Mouse (Mus musculus) embryonic facial prominence, embryonic 15.5 days (tissue): ENCODE measurements at regions not wholly inside any gene's neighbourhood (a gene's known extent, or its start where the extent isn't known, plus 50 kb on each side); places are given as distances from the start of the nearest gene placed in this dataset.

Source experiments
- ATAC-seq: fragments of 200-750 bp; cut with Nextera tagmentation; 2 replicates; pipeline ENCODE4 v1.8.0; 2017; ENCODE audit warnings: low read depth, moderate TSS enrichment; ENCODE audit not compliant: insufficient number of reproducible peaks, low FRiP score, low TSS enrichment
- H3K27ac ChIP-seq: fragments of 300-500 bp; sonication (generic); replicated peaks from 2 replicates; pipeline ENCODE4 v1.5.1; 2015; ENCODE audit warnings: mild to moderate bottlenecking, inconsistent platforms
- H3K27me3 ChIP-seq: fragments of 300-500 bp; sonication (generic); 2 replicates; pipeline ENCODE4 v1.6.1; 2015; ENCODE audit warnings: inconsistent platforms
- H3K36me3 ChIP-seq: fragments of 300-500 bp; sonication (generic); 2 replicates; pipeline ENCODE4 v1.6.1; 2015; ENCODE audit warnings: mild to moderate bottlenecking, inconsistent platforms
- H3K4me1 ChIP-seq: fragments of 300-500 bp; sonication (generic); 2 replicates; pipeline ENCODE4 v1.6.1; 2015; ENCODE audit warnings: inconsistent platforms
- H3K4me2 ChIP-seq: fragments of 300-500 bp; sonication (generic); replicated peaks from 2 replicates; pipeline ENCODE4 v1.6.1; 2015; ENCODE audit warnings: mild to moderate bottlenecking, inconsistent platforms
- H3K4me3 ChIP-seq: fragments of 300-500 bp; sonication (generic); replicated peaks from 2 replicates; pipeline ENCODE4 v1.5.1; 2015; ENCODE audit warnings: mild to moderate bottlenecking, inconsistent platforms
- H3K9ac ChIP-seq: fragments of 300-500 bp; sonication (generic); 2 replicates; pipeline ENCODE4 v1.6.1; 2015; ENCODE audit warnings: inconsistent platforms
- H3K9me3 ChIP-seq: fragments of 300-500 bp; sonication (generic); replicated peaks from 2 replicates; pipeline ENCODE4 v1.6.1; 2016; ENCODE audit warnings: inconsistent platforms
- WGBS: fragments of 180-500 bp; shearing (Covaris S2); methylation state at CpG from one replicate; pipeline ENCODE4 v1.1.7; 2015; 5-methylcytosine and 5-hydroxymethylcytosine counted together

DNA sequence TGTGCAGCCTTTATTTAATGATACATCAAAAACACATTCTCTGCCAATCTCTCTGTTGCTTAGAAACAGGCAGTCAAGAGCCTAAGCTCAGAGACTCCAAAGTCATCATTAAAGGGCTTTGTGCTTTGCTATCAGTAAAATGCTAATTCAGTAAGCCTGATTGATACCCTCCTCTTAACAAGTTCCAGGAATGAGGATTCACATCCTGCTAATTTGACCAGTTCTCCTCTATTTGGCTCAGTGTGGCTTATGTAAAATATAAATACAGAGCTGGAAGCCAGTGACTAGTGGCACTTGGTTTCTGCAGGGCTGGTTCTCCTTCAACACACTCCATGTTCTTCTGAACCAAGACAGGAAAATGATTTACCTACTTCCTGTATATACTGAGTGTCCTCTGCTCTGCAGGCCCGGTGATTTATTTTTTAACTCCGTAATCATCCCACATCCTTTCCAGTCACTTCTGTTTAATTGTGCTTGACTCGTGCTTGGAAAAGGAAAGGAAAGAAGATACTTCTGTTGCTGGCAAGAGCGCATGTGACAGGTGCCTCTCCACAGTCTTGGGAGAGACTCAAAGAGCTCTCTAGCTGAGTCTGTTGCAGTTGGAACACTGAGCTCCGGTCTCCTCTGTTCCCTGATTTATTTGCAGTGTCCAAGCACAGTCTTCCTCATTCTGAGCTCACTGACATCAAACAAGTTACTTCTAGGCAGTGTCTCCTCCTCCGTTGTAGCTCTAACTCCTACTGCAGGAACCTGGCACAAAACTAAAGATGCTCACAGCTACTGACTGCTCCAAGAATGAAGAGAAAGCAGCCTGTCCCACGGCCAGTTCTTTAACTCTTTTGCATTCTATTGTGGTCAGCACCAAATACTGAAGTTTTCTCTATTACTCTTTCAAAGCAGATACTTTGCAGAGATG, 559.0 kb downstream of the Rps29 start:
- Histone ChIP-seq H3K9me3 (no peaks in the 10 kb centered on the region), H3K27me3 (no peaks in the 10 kb centered on the region), H3K9ac (no peak overlapping the region), H3K4me2 (no peak overlapping the region), H3K4me1 (no peaks in the 10 kb centered on the region), H3K27ac (no peak overlapping the region), H3K36me3 (no peaks in the 10 kb centered on the region), H3K4me3 (no peak overlapping the region)
- no peak for ATAC-seq
- WGBS = 54% methylated on average over 7 of the region's 7 CpGs

DNA sequence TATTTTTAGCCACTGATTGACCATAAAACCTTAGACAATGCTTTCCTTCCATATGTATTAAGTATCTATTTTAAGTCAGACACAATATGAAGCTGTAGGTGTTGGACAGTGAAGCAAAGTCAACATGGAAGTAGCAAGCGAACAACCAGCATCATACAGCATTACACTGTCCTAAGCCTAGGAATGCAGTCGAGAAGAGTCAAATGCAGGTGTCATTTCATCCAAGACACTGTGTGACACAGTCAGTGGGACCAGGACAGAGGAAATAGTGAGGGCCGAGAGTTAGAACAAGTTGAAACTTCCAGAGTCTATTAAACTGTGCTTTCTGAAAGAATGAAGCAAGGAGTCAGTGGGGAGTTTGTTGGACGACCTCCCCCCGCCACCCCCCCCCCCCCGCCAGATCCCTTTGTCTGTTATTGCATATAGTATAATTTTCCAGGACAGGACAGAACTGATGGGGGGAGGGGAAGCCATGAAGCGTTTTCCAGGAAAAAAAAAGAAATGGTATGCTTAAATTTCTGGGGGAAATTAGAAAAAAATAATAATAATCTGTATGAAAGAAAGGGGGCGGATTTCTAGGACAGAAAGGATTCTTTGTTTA, 559.9 kb downstream of the Rps29 start:
- H3K27me3 ChIP-seq = no peaks in the 10 kb centered on the region
- H3K4me3 ChIP-seq = no peak overlapping the region
- 72% methylated on average over 8 of the region's 8 CpGs for WGBS
- no peaks in the 10 kb centered on the region for H3K9me3 ChIP-seq
- no peak overlapping the region for H3K9ac ChIP-seq
- H3K4me2 ChIP-seq = no peak overlapping the region
- no peaks in the 10 kb centered on the region for H3K4me1 ChIP-seq
- H3K36me3 ChIP-seq = no peaks in the 10 kb centered on the region
- H3K27ac ChIP-seq = no peak overlapping the region
- no peak for ATAC-seq

DNA sequence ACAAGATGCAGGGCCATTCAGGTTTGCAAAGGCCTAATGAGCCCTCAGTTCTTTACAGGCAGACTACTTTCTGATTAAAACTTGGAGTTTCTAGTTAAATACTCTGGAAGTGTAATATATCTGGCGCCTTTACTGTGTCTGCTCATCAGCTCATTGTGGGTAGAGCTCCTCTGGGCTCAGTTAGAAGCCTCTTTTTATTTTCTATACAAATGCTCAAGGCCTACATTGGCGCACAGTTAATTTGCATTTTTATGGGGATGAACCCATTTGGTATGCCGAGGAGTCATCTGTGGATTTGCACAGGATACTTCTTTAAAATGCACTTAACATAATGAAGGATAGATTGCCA, 573.5 kb downstream of the Rps29 start:
- H3K9me3 ChIP-seq = no peaks in the 10 kb centered on the region
- H3K27me3 ChIP-seq = no peaks in the 10 kb centered on the region
- H3K4me1 ChIP-seq = no peaks in the 10 kb centered on the region
- no peak overlapping the region for H3K4me3 ChIP-seq
- no peak overlapping the region for H3K4me2 ChIP-seq
- H3K36me3 ChIP-seq = no peaks in the 10 kb centered on the region
- no peak overlapping the region for H3K9ac ChIP-seq
- no peak overlapping the region for H3K27ac ChIP-seq
- ATAC-seq = no peak
- 81% methylated on average over 3 of the region's 3 CpGs for WGBS

DNA sequence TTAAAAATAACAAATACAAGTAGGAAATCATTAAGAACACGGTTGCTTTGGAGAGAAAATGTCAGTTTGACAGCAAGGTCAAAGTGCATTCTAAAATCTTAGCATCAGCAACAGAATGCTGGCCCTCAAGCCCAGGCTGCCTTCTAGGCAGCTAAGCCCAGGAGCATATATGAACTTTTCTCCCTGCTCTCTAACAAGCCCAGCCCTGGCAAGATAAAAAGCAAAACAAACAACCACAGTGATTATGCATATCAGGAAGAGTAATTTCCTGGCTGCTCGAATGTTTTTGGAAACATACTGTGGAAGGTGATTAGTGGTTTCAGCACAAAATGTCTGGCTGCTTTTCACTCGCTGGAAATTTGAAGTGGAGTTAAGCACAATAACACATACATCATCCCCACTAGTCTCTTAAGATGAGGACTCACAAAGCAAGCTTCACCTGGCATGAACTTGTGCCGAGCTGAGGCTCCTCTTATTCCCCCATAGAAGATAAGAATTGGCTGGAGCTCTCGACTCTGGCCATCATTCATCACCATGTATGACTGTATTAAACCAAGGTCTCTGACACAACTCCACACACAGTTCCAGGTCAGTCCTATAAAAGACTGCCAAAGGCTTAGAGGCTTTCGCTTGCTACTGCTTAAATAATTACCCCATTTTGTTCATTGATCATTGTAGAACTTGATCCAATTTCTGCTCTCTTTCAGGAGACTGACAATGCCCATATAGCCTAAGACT, 574.0 kb downstream of the Rps29 start:
- no peaks in the 10 kb centered on the region for H3K4me1 ChIP-seq
- H3K36me3 ChIP-seq = no peaks in the 10 kb centered on the region
- no peak overlapping the region for H3K27ac ChIP-seq
- H3K27me3 ChIP-seq = no peaks in the 10 kb centered on the region
- ATAC-seq = no peak
- H3K9me3 ChIP-seq = no peaks in the 10 kb centered on the region
- 46% methylated on average over 6 of the region's 6 CpGs for WGBS
- H3K4me3 ChIP-seq = no peak overlapping the region
- no peak overlapping the region for H3K9ac ChIP-seq
- no peak overlapping the region for H3K4me2 ChIP-seq

DNA sequence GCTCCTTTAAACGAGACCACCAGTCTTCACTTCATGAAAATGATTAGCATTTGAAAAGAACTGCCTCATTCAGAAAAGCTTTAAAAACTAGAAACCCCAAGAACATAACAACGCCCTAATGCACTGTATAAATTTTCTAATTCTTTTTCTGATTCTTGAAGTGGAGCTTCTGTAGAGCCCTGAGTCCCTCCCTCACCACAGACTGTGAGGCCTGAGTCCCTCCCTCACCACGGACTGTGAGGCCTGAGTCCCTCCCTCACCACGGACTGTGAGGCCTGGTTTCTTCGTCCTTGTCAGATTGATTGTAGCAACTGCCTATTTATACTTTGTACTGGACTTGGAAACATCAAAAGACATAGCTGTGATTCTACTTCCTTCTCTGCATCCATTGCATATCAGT, 579.1 kb downstream of the Rps29 start:
- 55% methylated on average over 5 of the region's 5 CpGs for WGBS
- ATAC-seq = no peak

DNA sequence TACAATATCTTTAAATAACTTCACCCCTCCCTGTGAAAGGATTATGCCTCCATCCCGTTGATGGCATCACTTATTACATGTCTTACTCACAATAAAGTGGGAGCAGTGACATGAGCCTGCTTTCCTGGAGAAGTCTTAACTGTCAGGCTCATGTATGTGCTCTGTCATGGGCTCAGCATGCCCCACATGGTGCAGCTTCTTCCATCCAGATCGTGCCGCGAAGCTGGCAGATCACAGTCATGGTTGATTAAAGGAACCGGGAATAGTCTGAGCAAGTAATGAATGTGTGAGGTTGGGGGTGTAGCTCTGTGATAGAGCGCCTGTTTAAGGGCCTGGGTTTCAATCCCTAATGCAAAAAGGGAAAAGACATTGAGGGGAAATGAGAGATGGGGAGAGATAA, 581.5 kb downstream of the Rps29 start:
- H3K36me3 ChIP-seq = no peaks in the 10 kb centered on the region
- no peak for ATAC-seq
- H3K4me3 ChIP-seq = no peak overlapping the region
- H3K4me2 ChIP-seq = no peak overlapping the region
- no peaks in the 10 kb centered on the region for H3K4me1 ChIP-seq
- H3K9ac ChIP-seq = no peak overlapping the region
- no peak overlapping the region for H3K27ac ChIP-seq
- WGBS = 53% methylated on average over 6 of the region's 6 CpGs
- no peaks in the 10 kb centered on the region for H3K27me3 ChIP-seq
- H3K9me3 ChIP-seq = no peaks in the 10 kb centered on the region

More for the DNA sequence above, 579.1 kb downstream of the Rps29 start:
- H3K27me3 ChIP-seq = no peaks in the 10 kb centered on the region
- no peak overlapping the region for H3K27ac ChIP-seq
- H3K36me3 ChIP-seq = no peaks in the 10 kb centered on the region
- no peaks in the 10 kb centered on the region for H3K9me3 ChIP-seq
- H3K9ac ChIP-seq = no peak overlapping the region
- H3K4me1 ChIP-seq = no peaks in the 10 kb centered on the region
- H3K4me3 ChIP-seq = no peak overlapping the region
- H3K4me2 ChIP-seq = no peak overlapping the region

DNA sequence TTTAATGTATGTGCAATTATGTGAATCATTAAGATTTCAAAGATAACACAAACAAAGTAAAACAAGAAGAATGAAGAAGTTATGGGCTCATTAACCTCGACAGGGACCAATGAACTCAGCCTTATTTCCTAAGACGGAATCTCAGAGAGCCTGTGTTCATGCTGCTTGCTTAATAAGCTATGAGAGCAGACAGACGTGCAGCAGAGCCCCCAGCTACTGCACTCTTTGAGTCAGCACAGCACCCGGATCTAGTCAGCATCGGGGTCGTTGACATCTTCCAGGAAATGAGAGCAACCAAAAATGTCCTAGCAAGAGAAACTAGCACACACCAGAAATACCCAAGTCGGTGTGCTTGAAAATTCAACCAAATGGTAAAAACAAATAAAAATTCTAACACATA, 582.1 kb downstream of the Rps29 start:
- Histone ChIP-seq H3K27ac (no peak overlapping the region), H3K4me3 (no peak overlapping the region), H3K4me1 (no peaks in the 10 kb centered on the region), H3K9me3 (no peaks in the 10 kb centered on the region), H3K9ac (no peak overlapping the region), H3K4me2 (no peak overlapping the region), H3K27me3 (no peaks in the 10 kb centered on the region), H3K36me3 (no peaks in the 10 kb centered on the region)
- no peak for ATAC-seq
- 57% methylated on average over 7 of the region's 7 CpGs for WGBS

DNA sequence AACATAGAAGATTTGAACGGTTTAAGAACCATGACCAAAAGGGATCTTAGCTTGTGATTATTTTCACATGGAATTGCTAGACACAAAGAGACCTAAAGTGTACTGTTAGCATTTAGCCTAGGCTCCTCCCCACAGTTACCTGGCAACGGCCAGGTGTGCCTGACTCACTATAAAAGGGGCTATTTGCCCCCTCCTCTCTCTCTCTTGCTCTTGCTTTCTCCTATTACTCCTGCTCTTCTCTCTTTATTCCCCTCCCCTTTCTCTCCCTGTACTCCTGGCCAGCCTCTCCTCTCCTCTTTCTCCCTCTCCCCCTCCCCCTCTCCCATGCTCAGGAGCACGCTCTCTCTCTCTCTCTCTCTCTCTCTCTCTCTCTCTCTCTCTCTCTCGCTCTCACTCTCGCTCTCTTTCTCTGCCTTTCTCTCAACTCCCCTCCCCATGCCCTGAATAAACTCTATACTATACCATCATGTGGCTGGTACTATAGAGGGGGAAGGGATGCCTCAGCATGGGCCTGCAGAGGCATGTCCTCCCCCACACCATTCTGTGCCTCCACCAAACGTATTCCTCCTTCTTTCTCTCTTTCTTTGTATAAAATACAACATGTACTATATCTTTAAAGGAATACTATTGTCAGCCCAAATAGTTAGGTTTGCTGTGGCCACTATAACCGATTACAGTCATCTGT, 603.9 kb downstream of the Rps29 start:
- no peak overlapping the region for H3K4me3 ChIP-seq
- no peaks in the 10 kb centered on the region for H3K36me3 ChIP-seq
- 51% methylated on average over 7 of the region's 7 CpGs for WGBS
- no peaks in the 10 kb centered on the region for H3K4me1 ChIP-seq
- H3K9ac ChIP-seq = no peak overlapping the region
- H3K9me3 ChIP-seq = no peaks in the 10 kb centered on the region
- no peak overlapping the region for H3K4me2 ChIP-seq
- ATAC-seq = no peak
- no peaks in the 10 kb centered on the region for H3K27me3 ChIP-seq
- no peak overlapping the region for H3K27ac ChIP-seq

DNA sequence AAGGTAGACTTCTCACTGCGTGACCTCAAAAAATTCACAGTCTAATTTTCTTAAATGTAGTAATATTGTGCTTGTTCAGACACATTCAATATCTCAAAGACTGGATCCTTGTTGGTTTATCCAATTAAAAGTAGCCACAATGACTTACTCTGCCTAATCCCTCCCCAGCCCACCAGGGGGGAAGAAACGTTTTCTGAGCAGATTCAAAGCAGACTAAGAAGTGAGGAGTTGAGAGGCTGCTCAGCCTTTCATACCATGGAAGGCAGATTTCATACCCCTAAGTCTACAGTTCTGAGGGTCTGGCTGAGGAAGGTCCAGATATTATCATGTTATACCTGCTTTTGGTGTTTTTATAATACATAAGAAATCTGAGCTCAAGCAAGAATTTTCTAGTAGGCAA, 604.7 kb downstream of the Rps29 start:
- no peak for ATAC-seq
- no peak overlapping the region for H3K4me2 ChIP-seq
- no peak overlapping the region for H3K27ac ChIP-seq
- no peaks in the 10 kb centered on the region for H3K27me3 ChIP-seq
- H3K4me1 ChIP-seq = no peaks in the 10 kb centered on the region
- H3K9me3 ChIP-seq = no peaks in the 10 kb centered on the region
- H3K4me3 ChIP-seq = no peak overlapping the region
- H3K36me3 ChIP-seq = no peaks in the 10 kb centered on the region
- WGBS = 46% methylated on average over 2 of the region's 2 CpGs
- H3K9ac ChIP-seq = no peak overlapping the region

DNA sequence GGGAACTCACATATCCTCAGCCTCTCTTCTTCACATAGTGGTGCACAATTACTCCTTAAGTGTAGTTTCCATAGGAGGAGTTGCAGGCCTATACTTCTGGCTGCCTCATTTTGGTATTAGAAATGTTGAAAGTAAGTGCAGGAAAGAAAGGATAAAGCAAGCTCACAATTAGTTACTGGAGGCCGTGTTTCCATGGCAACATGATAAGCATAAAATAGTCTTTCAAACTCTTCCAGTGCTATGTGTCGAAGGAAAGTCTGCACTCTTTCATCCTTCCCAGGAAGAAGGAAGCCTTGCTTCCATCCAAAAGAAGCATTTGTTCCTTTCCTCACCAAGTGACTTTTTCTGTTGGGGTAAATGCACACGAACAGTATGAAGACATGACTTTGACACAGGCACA, 617.2 kb downstream of the Rps29 start:
- no peak overlapping the region for H3K27ac ChIP-seq
- no peak overlapping the region for H3K4me2 ChIP-seq
- no peak for ATAC-seq
- H3K9ac ChIP-seq = no peak overlapping the region
- no peak overlapping the region for H3K4me3 ChIP-seq
- no peaks in the 10 kb centered on the region for H3K36me3 ChIP-seq
- H3K4me1 ChIP-seq = no peaks in the 10 kb centered on the region
- H3K27me3 ChIP-seq = no peaks in the 10 kb centered on the region
- no peaks in the 10 kb centered on the region for H3K9me3 ChIP-seq
- 43% methylated on average over 3 of the region's 3 CpGs for WGBS

DNA sequence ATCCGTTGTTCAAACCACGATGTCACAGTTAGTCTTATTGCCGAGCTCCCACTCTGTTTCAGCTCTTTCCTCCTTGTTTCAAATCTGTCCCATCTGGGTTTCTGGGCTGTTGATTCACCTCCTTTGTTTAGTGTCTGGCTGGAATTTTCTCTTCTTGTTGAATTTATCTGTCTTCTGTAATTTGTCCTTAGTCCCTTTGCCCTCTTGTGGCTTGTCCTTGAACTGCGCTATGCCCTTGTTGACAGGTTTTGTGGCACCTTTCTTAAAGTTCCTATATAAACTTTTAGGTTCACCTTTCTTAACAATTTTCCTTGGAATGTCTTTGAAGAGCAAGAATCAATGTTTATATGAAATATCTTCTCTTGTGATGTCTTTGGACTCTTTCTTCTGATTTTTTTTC, 658.2 kb downstream of the Rps29 start:
- Histone ChIP-seq H3K9me3 (no peaks in the 10 kb centered on the region), H3K4me3 (no peak overlapping the region), H3K27me3 (no peaks in the 10 kb centered on the region), H3K36me3 (no peaks in the 10 kb centered on the region), H3K27ac (no peak overlapping the region), H3K9ac (no peak overlapping the region), H3K4me2 (no peak overlapping the region), H3K4me1 (no peaks in the 10 kb centered on the region)
- no peak for ATAC-seq
- 56% methylated on average over 4 of the region's 4 CpGs for WGBS
